Mouse (Mus musculus): ENCODE measurements around the gene Rdh19. TPM values are rescaled to one million over a fixed set of nuclear protein-coding genes. Genes with fewer than 3 reads are reported as not detected.
"Not testable (repeated sequence)": the region's sequence is repeated elsewhere in the genome, so short reads cannot be mapped to it uniquely, and the experiment has no call there.

Rdh19 gene
- polyA plus RNA-seq, 1 experiment from 2014 or later: not detected

DNA sequence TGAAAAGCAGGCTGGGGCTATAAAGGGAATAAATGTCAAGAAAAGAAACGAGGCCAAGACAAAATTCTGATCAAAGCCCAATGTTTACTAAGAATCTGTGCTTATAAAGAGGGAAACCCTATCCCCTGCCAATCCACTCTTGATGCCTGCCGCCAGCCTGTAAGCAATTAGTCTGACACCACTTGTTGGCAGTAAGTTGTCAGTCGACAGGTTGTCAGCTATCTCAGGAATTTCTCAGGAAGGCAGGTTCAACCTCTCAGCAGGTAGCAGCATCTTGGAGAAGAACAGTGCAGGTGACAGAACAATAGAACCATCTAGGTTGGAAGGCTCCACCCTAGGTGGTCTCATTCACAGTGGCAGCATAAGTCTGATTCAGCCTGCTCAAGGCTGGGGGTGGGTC, 20.6 kb upstream of the Rdh19 start:
- ATAC-seq (ENCODE audit: low FRiP score) (no peak), DNase-seq (ENCODE audit: low spot score) (no peak)
- Histone ChIP-seq H3K36me3 (ENCODE audit: control insufficient read depth, insufficient read depth, low read length) (no peaks in the 10 kb centered on the region), H3K27ac (ENCODE audit: low read depth, low read length) (no peak overlapping the region), H3K4me3 (ENCODE audit: low read depth, low read length) (no peak overlapping the region), H3K4me2 (replicated peaks; ENCODE audit: low read depth, low read length) (no peak overlapping the region), H3K9ac (ENCODE audit: low read depth, low read length) (no peak overlapping the region), H3K9me3 (ENCODE audit: control insufficient read depth, low read length) (no peaks in the 10 kb centered on the region), H3K27me3 (ENCODE audit: control insufficient read depth, insufficient read depth, low read length) (no peaks in the 10 kb centered on the region), H3K4me1 (replicated peaks; ENCODE audit: control insufficient read depth, insufficient read depth, low read length) (no peaks in the 10 kb centered on the region)
- 66% methylated on average over 3 of the region's 3 CpGs for WGBS

DNA sequence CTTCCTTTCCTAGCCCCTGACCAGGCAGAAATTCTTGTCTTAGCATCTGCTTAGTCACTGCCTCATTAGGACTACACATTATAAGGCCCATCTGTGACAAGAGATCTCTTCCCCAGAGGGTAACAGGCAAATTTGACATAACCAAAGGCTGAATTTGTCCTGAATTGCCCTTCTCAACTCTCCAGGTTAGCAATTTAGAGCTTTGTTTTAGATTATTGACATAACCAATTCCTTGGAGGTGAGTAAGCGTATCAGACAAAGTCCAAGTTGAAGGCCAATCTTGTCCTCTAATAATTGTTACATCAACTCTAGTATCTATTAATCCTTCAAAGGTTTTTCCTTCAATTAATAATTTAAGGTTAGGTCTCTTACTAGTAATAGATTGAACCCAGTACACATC, 15.5 kb upstream of the Rdh19 start:
- DNase-seq (ENCODE audit: low spot score); H3K4me3 ChIP-seq (ENCODE audit: low read depth, low read length); H3K36me3 ChIP-seq (ENCODE audit: control insufficient read depth, insufficient read depth, low read length); H3K4me2 ChIP-seq (replicated peaks; ENCODE audit: low read depth, low read length); ATAC-seq (ENCODE audit: low FRiP score); H3K9ac ChIP-seq (ENCODE audit: low read depth, low read length); H3K4me1 ChIP-seq (replicated peaks; ENCODE audit: control insufficient read depth, insufficient read depth, low read length); H3K9me3 ChIP-seq (ENCODE audit: control insufficient read depth, low read length); H3K27ac ChIP-seq (ENCODE audit: low read depth, low read length); H3K27me3 ChIP-seq (ENCODE audit: control insufficient read depth, insufficient read depth, low read length): not testable (repeated sequence)
- 94% methylated on average over 1 of the region's 1 CpGs for WGBS

DNA sequence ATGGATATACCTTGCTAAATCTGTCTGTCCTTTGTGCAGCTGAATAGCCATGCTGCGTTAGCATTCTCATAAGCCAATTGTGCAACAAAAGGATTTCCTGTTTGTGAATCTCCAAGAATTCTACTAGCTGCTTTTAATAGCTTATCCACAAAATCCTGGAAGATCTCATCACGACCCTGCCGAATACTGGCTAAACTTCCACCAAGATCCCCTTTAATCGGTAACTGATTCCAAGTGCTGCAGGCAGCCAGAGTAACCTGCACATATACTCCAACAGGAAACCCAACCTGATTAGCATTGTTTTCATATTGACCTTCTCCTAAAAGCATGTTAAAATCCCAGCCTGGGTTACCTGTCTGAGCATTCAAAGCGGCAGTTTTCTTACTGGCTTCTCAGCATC, 14.4 kb upstream of the Rdh19 start:
- H3K4me1 ChIP-seq (replicated peaks; ENCODE audit: control insufficient read depth, insufficient read depth, low read length): no peaks in the 10 kb centered on the region
- H3K4me2 ChIP-seq (replicated peaks; ENCODE audit: low read depth, low read length): no peak overlapping the region
- H3K27ac ChIP-seq (ENCODE audit: low read depth, low read length): no peak overlapping the region
- ATAC-seq (ENCODE audit: low FRiP score) (no peak), DNase-seq (ENCODE audit: low spot score) (no peak)
- no peaks in the 10 kb centered on the region for H3K27me3 ChIP-seq (ENCODE audit: control insufficient read depth, insufficient read depth, low read length)
- no peak overlapping the region for H3K9ac ChIP-seq (ENCODE audit: low read depth, low read length)
- H3K9me3 ChIP-seq (ENCODE audit: control insufficient read depth, low read length): no peaks in the 10 kb centered on the region
- no peak overlapping the region for H3K4me3 ChIP-seq (ENCODE audit: low read depth, low read length)
- 88% methylated on average over 5 of the region's 5 CpGs for WGBS
- H3K36me3 ChIP-seq (ENCODE audit: control insufficient read depth, insufficient read depth, low read length): no peaks in the 10 kb centered on the region

DNA sequence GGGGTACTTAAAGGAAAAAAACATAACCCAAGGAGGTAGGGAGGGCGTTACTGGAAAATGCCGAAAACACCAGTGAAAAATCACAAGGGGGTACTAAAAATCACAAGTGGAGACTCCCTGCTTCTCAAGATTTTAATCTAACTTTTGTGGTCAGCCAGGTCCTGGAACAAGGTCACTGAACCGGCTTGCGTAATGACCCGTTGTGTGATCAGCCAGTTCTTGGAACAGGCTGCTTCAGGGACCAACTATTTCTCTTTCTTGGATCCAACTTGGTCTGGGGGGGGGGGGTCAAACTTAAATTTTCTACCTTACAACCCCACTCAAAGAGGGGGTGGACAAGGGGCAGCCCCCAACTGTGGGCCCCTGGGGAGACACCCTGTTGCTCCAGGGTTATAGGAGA, 11.9 kb upstream of the Rdh19 start:
- H3K9me3 ChIP-seq (ENCODE audit: control insufficient read depth, low read length); H3K4me2 ChIP-seq (replicated peaks; ENCODE audit: low read depth, low read length); H3K27me3 ChIP-seq (ENCODE audit: control insufficient read depth, insufficient read depth, low read length); H3K9ac ChIP-seq (ENCODE audit: low read depth, low read length); H3K27ac ChIP-seq (ENCODE audit: low read depth, low read length); H3K36me3 ChIP-seq (ENCODE audit: control insufficient read depth, insufficient read depth, low read length); ATAC-seq (ENCODE audit: low FRiP score); H3K4me3 ChIP-seq (ENCODE audit: low read depth, low read length); H3K4me1 ChIP-seq (replicated peaks; ENCODE audit: control insufficient read depth, insufficient read depth, low read length); DNase-seq (ENCODE audit: low spot score): not testable (repeated sequence)
- WGBS: 98% methylated on average over 5 of the region's 5 CpGs

DNA sequence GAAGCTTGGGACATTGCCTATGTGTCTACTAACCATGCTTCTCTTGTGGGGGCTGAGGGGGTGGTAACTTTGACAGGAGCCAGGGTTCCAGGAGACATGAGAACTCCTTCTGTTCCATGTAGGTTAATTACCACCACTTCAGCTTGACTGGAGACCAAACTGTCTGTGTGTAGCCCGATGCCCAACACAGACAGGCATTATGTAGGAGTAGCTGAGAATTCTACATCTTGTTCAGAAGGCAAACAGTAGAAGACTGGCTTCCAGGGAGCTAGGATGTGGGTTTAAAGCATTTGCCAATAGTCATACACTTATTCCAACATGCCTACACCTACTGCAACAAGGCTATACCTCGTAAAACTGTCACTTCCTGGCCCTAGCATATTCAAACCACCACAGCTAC, 11.2 kb upstream of the Rdh19 start:
- H3K4me1 ChIP-seq (replicated peaks; ENCODE audit: control insufficient read depth, insufficient read depth, low read length): no peaks in the 10 kb centered on the region
- no peaks in the 10 kb centered on the region for H3K9me3 ChIP-seq (ENCODE audit: control insufficient read depth, low read length)

DNA sequence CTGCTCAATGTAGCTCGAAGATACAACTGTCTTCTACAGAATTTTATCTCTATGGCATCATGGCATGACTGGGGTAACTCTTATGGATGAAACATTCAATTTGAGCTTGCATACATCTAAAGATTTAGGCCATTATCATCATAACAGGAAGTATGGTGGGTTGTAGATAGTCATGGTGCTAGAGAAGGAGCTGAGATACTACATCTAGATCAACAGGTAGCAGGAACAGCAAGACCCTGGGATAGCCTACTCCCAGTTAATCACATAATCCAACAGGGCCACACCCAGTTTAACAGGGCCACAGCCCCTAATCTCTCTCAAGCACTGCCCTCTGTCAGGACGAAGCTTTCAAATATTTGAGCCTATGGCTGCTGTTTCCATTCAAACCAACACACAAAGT, 9.0 kb upstream of the Rdh19 start:
- Histone ChIP-seq H3K36me3 (ENCODE audit: control insufficient read depth, insufficient read depth, low read length) (no peaks in the 10 kb centered on the region), H3K4me1 (replicated peaks; ENCODE audit: control insufficient read depth, insufficient read depth, low read length) (no peaks in the 10 kb centered on the region), H3K27ac (ENCODE audit: low read depth, low read length) (no peak overlapping the region), H3K27me3 (ENCODE audit: control insufficient read depth, insufficient read depth, low read length) (no peaks in the 10 kb centered on the region), H3K4me2 (replicated peaks; ENCODE audit: low read depth, low read length) (no peak overlapping the region), H3K4me3 (ENCODE audit: low read depth, low read length) (no peak overlapping the region), H3K9me3 (ENCODE audit: control insufficient read depth, low read length) (no peaks in the 10 kb centered on the region), H3K9ac (ENCODE audit: low read depth, low read length) (no peak overlapping the region)
- ATAC-seq (ENCODE audit: low FRiP score): no peak
- WGBS: 73% methylated on average over 2 of the region's 2 CpGs
- no peak for DNase-seq (ENCODE audit: low spot score)

More for the DNA sequence above, 11.2 kb upstream of the Rdh19 start:
- DNase-seq (ENCODE audit: low spot score) (no peak), ATAC-seq (ENCODE audit: low FRiP score) (no peak)
- no peak overlapping the region for H3K9ac ChIP-seq (ENCODE audit: low read depth, low read length)
- no peak overlapping the region for H3K27ac ChIP-seq (ENCODE audit: low read depth, low read length)
- 84% methylated on average over 2 of the region's 2 CpGs for WGBS
- no peaks in the 10 kb centered on the region for H3K36me3 ChIP-seq (ENCODE audit: control insufficient read depth, insufficient read depth, low read length)
- no peak overlapping the region for H3K4me2 ChIP-seq (replicated peaks; ENCODE audit: low read depth, low read length)
- no peaks in the 10 kb centered on the region for H3K27me3 ChIP-seq (ENCODE audit: control insufficient read depth, insufficient read depth, low read length)
- H3K4me3 ChIP-seq (ENCODE audit: low read depth, low read length): no peak overlapping the region

DNA sequence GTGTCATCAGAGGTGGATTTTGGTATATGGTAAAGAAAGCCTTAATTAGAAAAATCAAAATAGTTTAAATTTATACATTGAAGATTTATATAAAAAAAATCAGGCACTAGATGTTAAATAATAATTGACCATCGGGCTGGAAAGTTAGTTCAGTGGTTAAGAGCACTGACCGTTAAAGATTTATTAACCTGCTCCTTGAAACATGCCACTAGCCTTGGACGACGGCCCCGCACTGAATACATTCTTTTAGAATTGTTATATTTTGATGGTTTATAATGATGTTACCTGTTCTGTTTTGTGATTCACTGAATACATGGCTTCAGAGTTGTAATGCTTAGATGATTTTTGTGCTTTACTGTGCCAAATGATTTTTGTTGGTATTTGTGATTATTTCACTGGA, 3.8 kb upstream of the Rdh19 start:
- not testable (repeated sequence) for H3K9ac ChIP-seq (ENCODE audit: low read depth, low read length); H3K27ac ChIP-seq (ENCODE audit: low read depth, low read length); DNase-seq (ENCODE audit: low spot score); H3K4me1 ChIP-seq (replicated peaks; ENCODE audit: control insufficient read depth, insufficient read depth, low read length); H3K36me3 ChIP-seq (ENCODE audit: control insufficient read depth, insufficient read depth, low read length); H3K4me3 ChIP-seq (ENCODE audit: low read depth, low read length); H3K4me2 ChIP-seq (replicated peaks; ENCODE audit: low read depth, low read length); ATAC-seq (ENCODE audit: low FRiP score); H3K9me3 ChIP-seq (ENCODE audit: control insufficient read depth, low read length); H3K27me3 ChIP-seq (ENCODE audit: control insufficient read depth, insufficient read depth, low read length)
- WGBS: 95% methylated on average over 5 of the region's 5 CpGs

DNA sequence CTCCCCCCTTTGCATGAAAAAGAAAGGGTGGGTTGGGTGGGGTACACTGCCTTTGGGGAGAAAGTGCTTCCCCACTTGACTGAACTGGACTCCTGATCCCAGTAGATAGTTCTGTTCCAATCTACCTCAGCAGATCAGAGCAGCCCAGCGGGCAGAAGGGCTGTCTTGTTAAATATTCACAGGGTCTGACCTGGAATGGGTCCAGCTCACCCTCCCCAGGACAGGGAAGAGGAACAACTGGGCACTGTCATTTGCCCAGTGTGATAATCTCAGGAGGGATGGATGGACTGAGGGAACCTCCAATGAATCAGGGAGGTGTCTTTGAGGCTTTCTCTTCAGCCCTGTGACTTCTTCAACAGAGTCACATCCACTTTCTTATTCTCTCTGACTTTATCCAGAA, 1.6 kb upstream of the Rdh19 start:
- WGBS: 74% methylated on average over 1 of the region's 1 CpGs
- DNase-seq (ENCODE audit: low spot score) (no peak), ATAC-seq (ENCODE audit: low FRiP score) (no peak)
- H3K27me3 ChIP-seq (ENCODE audit: control insufficient read depth, insufficient read depth, low read length): no peaks in the 10 kb centered on the region
- no peak overlapping the region for H3K27ac ChIP-seq (ENCODE audit: low read depth, low read length)
- H3K4me2 ChIP-seq (replicated peaks; ENCODE audit: low read depth, low read length): no peak overlapping the region
- H3K4me1 ChIP-seq (replicated peaks; ENCODE audit: control insufficient read depth, insufficient read depth, low read length): no peaks in the 10 kb centered on the region
- no peak overlapping the region for H3K4me3 ChIP-seq (ENCODE audit: low read depth, low read length)
- no peaks in the 10 kb centered on the region for H3K36me3 ChIP-seq (ENCODE audit: control insufficient read depth, insufficient read depth, low read length)
- no peak overlapping the region for H3K9ac ChIP-seq (ENCODE audit: low read depth, low read length)
- H3K9me3 ChIP-seq (ENCODE audit: control insufficient read depth, low read length): no peaks in the 10 kb centered on the region

DNA sequence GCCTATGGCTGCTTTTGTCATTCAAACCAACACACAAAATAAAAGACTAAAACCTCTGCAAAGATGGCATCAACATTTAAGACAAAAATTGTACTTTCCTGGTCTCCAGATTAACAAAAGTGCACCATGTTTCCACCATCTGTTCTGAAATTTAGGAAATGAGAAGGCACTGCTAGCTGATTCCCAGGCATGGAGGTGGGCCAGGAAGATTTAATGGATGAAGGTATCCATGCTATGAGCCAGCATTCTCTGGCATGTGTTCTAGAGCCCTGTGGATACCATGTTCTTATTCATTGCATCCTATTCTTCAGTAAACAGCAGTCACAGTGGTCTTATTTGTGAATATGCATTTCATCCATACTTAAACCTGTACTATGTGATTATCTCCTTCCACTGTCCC, 6.6 kb downstream of the Rdh19 start:
- H3K4me2 ChIP-seq (replicated peaks; ENCODE audit: low read depth, low read length): no peak overlapping the region
- H3K9me3 ChIP-seq (ENCODE audit: control insufficient read depth, low read length): no peaks in the 10 kb centered on the region
- no peak for ATAC-seq (ENCODE audit: low FRiP score)
- H3K36me3 ChIP-seq (ENCODE audit: control insufficient read depth, insufficient read depth, low read length): no peaks in the 10 kb centered on the region
- no peak overlapping the region for H3K27ac ChIP-seq (ENCODE audit: low read depth, low read length)
- H3K4me3 ChIP-seq (ENCODE audit: low read depth, low read length): no peak overlapping the region
- no peaks in the 10 kb centered on the region for H3K27me3 ChIP-seq (ENCODE audit: control insufficient read depth, insufficient read depth, low read length)
- no peak overlapping the region for H3K9ac ChIP-seq (ENCODE audit: low read depth, low read length)
- H3K4me1 ChIP-seq (replicated peaks; ENCODE audit: control insufficient read depth, insufficient read depth, low read length): no peaks in the 10 kb centered on the region
- no peak for DNase-seq (ENCODE audit: low spot score)
